Mouse (Mus musculus) cerebellum, postnatal 36 days (tissue): ENCODE measurements around the gene Sft2d1.
A peak's percentile ranks its signal among the peaks of the same experiment; 100 is the strongest.

Source experiments
- DNase-seq, 2 experiments: peaks; one replicate each; pipeline ENCODE4 v3.0.0; 2021 to 2022; ENCODE audit warnings: mixed read lengths in 2 of 2

The Sft2d1 gene

DNA sequence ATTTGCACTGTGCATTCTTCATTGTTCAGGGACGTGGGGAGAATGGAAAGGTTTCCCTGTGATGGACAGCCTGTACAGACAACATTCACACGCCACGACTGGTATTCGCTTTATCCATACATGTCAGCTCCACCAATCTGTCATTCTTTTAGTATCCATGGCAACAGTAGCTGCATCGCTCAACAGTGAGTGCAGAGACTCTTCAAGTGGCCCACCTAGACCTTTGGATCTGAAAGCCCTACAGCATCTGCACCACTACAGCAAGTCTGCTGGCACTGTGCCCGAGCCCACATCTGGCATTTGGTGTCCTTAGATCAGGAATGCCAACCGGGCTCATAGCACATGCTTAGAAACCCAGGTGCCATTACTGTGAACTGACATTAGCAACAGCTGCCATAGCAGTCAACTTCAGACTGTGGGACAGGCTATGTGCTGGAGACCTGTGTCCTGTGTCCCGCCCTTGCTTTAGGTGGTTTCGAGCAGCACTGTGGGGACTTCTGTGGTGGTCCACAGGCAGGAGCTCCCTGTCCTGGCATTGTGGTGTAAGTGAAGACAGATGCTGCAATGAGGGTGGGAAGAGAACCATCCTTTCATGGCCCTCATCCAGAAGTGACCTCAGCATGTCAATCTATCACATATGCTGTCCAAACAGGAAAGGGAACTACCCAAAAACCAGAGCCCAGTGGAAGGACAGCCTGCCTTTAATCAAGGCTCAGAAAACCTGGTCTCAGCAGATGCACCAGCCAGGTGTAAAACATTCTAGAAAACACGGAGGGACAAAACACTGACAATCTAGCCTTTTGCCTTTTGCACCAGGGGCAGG lies 50.6 kb downstream of the Sft2d1 start:
- no peak for DNase-seq

DNA sequence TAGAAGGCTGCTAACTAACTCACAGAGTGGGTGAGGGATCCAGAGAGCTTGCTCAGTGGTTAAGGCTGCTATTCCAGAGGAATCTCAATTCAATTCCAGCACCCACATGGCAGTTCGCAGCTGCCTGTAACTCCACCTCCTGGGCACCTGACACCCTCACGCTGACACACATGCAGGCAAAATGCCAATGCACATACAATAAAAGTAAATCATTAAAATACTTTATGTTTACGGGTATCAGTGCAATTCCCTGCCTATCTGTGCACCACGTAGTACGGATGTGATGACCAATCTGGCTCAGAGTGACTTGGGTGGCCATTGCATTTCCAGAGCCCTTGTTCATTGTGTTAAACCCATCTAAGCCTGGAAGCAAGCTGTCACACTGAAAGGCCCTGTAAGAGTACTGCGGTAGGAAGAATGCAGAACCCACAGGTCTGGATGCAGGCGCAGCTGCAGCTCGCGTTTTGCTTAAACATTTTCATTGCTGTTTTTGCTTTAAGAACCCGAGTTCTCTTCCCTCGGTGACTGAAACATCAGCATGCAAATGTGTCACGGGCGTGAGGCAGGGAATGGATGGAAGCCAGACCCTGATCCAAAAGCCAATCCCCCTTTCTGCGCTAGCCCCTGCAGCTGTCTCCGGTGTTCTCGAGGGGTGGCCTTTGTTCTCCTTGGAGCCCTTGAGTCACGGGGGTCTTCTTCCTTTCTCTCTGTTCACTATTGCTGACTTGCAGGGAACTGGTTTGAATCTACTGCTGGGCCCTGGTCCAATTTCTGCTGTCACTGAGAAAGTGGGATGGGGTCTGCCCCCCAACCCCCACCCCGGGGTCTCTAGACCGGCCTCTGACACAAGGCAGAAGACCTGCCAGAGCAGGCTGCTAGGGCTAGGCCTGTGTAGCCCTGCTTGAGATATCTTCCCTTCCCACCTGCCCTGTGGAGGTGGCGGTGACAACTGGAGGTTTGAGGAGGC lies 56.9 kb downstream of the Sft2d1 start:
- no peak for DNase-seq

DNA sequence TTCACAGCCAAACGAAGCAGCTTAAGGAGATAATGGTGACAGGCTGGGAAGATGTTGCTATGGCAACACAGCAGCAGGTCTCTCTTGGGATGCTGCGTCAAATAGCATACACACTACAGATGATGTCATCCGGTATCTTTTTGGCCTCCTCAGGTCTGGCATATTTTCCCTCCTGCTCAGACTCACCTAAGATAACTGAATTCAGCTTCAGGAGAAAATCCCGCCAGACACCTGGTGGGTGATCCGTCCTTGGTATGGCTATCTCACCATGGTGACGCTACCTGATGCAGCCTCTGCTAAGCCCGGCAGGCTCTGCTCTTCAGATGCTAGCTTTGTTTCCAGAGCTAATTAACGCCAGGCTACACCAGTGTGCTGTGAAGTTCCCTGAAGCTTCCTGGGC lies 57.7 kb downstream of the Sft2d1 start:
- DNase-seq: peak; percentile 31 to 53

DNA sequence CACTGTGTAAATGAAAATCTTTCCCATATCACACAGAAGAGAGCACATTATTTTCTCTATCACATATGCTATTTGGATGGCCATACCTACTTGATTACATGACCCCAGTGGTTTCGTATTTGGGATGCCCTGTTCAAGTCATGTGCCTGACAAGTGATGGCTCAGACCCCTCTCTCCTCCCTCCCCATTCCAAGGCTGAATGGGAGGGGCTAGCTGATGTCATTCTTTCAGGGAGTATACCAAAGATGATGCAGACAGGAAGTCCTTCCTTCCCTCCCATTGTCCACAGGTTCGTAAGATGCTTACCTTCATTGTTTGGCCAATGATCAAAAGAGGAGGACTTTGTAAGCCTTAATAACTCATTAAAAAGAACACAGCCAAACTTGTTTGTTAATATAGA lies 58.3 kb downstream of the Sft2d1 start:
- no peak for DNase-seq

DNA sequence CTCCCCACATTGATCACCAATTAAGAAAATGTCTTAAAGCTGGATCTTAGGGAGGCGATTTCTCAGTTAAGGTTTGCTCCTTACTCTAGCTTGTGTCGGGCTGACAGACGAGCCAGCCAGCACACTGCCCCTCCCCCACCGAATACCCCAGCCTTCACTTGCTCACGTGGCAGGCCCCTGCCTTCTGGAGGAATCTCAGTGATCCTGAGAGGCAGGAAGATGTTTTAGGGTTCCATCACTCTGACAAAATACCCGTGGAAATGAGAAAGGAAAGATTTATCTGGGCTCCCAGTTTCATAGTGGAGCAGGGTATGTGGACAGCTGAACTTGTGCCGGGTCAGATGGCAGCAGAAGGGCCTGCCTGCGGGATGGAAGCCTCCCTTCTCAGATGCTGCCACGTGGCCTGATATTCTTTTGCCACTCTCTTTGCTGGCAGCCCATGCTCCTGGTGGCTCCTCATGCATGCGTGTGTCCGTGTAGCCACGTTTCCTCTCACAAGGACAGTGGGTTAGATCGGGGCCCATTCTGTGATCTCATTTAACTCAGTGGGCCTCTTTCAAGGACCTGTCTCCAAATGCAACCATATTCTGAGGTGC lies 59.8 kb downstream of the Sft2d1 start:
- DNase-seq: no peak

DNA sequence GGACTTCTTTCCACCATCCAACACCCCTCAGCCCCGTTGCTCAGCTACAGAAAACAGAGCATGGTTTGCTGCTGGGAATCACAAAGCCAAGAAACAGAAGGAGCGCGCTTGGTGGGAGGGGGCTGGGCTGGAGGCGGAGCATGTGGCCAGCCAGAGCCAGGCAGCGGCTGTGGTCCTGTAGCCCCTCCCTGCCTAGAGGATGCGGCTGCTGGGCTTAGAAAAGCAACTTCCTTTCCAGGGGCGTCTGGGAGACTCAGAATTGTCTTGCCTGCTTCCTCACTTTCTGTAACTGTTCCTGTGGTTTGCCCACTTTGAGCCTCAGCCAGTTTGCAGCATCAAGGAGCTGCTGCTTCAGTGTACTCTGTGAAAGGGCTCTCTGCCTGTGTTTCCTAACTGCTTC lies 60.9 kb downstream of the Sft2d1 start:
- DNase-seq: peak; percentile 31 to 41

DNA sequence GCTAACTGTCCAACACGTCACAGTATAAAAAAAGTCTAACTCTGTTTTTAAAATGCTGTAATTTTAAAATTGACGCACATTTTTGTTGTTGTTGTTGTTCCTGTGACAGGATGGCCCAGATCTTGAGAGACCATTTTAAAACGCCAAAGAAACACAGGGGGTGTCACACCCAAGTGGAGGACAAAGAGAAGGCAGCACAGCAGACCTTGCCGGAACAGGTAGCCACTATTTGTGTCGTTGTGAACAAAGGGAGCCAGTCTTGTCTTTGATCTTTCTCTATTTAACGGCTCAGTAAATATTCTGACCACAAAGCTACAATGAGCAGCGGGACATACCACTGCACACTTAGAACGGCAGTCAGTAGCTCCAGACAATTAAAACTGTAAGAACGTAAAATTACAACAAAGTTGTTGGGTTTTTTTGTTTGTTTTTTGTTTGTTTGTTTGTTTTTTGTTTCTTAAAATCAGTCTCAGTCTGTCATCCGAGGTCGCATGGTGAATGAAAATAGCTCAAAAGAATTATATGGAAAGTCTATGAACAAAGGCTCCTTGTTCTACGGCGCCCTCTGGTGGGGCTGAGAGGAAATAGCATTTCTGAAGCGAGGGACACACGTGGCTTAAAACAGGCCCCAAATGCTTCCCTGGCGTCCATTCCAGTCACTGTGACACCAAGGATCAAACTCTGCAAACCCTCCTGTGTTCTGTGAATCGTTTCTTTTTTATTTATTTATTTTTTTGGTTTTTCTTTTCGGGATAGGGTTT lies 61.6 kb downstream of the Sft2d1 start:
- DNase-seq: peak; percentile 81 to 83
